Comparison of ENCODE assay signal across 23 mouse cellular contexts in the genomic region with DNA sequence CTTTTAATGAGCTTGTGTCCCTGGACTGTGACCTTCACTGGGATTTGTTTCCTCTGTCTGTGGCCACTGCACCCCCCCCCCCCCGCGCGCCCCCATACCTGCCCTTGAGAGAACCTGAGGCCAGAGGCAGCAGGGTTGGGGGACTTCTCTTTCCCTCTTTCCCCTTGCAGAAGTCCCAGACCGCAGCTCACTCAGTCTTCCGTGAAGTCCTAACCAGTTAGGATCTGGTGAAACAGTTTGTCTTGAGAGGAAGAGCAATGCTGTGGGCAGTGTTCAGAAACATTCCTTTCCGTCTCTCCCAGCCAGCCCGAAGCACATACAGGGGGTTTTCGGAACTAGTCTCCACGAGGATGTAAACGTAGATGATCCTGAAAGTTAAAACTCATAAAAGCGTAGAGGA. TPM values are rescaled to one million over a fixed set of nuclear protein-coding genes. Genes with fewer than 3 reads are reported as not detected.
DNase-seq lines count a peak whose midpoint lies in the region; ATAC-seq and TF ChIP-seq lines count a peak whose summit lies in the region.
"Had no signal": no experiment of that assay in that cellular context is flagged by ENCODE, and none has a peak within 500 bp of the region (broad histone marks: within the 10 kb centered on the region; RNA-seq: fewer than 3 reads in every experiment).

No protein-coding gene starts in this region.

- H3K27me3 ChIP-seq in kidney, adult 2 months (replicated peaks; ENCODE audit: control insufficient read depth, insufficient read depth, low read length) = no peaks in the 10 kb centered on the region
- H3K27me3 ChIP-seq in kidney, embryonic 15.5 days = no peaks in the 10 kb centered on the region
- H3K27me3 ChIP-seq: CH12.LX; embryonic facial prominence, embryonic 15.5 days; heart, embryonic 13.5 days; hindbrain, embryonic 15.5 days had no signal

- H3K27ac ChIP-seq in kidney, adult 2 months (ENCODE audit: insufficient read depth, low read depth, low read length) = peak overlapping the region; percentile 9; the same call in 1 of the 2 replicates
- peak overlapping the region; percentile 48 for H3K27ac ChIP-seq in kidney, embryonic 15.5 days
- H3K27ac ChIP-seq: embryonic facial prominence, embryonic 15.5 days; heart, embryonic 13.5 days; hindbrain, embryonic 15.5 days had no signal

- no peak for DNase-seq in kidney, adult 2 months
- DNase-seq in kidney, adult 8-10 months = no peak
- DNase-seq in ZHBTc4 (ENCODE audit: low read depth, low spot score) = peak; percentile 27
- DNase-seq in kidney, postnatal 14 days = peak; percentile 9
- no peak for DNase-seq in ovary, adult 18-20 months (ENCODE audit: low spot score)
- DNase-seq: adrenal gland, adult 8-10 months; adrenal gland, postnatal 36 days; cerebellum, adult 11 months; cerebellum, adult 8-10 months; cerebellum, postnatal 14 days; embryo, embryonic 11 days; gastrocnemius, postnatal 36 days; heart, adult 11 months; heart, postnatal 36 days had no signal

- WGBS in kidney, adult 2 months = 32% methylated on average over 11 of the region's 11 CpGs
- WGBS in kidney, embryonic 15.5 days = 42% methylated on average over 11 of the region's 11 CpGs

- no peak for TF ChIP-seq POLR2A in kidney, adult 2 months (IDR thresholded peaks at IDR 0.05; ENCODE audit: low read depth, low read length)

- no peak for TF ChIP-seq CTCF in kidney, adult 2 months (conservative IDR thresholded peaks at IDR 0.05; ENCODE audit: insufficient read depth, insufficient read length, low read depth, low read length)

- no peak; the same call in 1 of the 2 replicates for ATAC-seq in kidney, embryonic 15.5 days (replicated peaks; ENCODE audit: low FRiP score)
- ATAC-seq in erythroblast, adult 5-6 weeks (replicated peaks; ENCODE audit: low FRiP score, poor library complexity, severe bottlenecking) = no peak
- ATAC-seq in megakaryocyte progenitor cell, adult 5-6 weeks (replicated peaks; ENCODE audit: poor library complexity) = no peak
- ATAC-seq: forebrain, embryonic 16.5 days; Patski had no signal

- H3K36me3 ChIP-seq in kidney, adult 2 months (ENCODE audit: control insufficient read depth, insufficient read depth, low read length) = no peaks in the 10 kb centered on the region
- H3K36me3 ChIP-seq in kidney, embryonic 15.5 days = no peaks in the 10 kb centered on the region
- H3K36me3 ChIP-seq: embryonic facial prominence, embryonic 15.5 days; heart, embryonic 13.5 days; hindbrain, embryonic 15.5 days had no signal

- no peak overlapping the region for H3K9ac ChIP-seq in kidney, embryonic 15.5 days
- H3K9ac ChIP-seq: embryonic facial prominence, embryonic 15.5 days; heart, embryonic 13.5 days; hindbrain, embryonic 15.5 days had no signal

- no peaks in the 10 kb centered on the region for H3K4me1 ChIP-seq in kidney, adult 2 months (ENCODE audit: control insufficient read depth, insufficient read depth, low read length)
- peaks cover 21% of the 10 kb centered on the region for H3K4me1 ChIP-seq in kidney, embryonic 15.5 days

- H3K4me2 ChIP-seq in kidney, embryonic 15.5 days = peak overlapping the region; percentile 45; the same call in 1 of the 2 replicates
- H3K4me2 ChIP-seq: embryonic facial prominence, embryonic 15.5 days; heart, embryonic 13.5 days; hindbrain, embryonic 15.5 days had no signal

- H3K4me3 ChIP-seq in kidney, adult 2 months (ENCODE audit: insufficient read depth, low read depth, low read length) = peak overlapping the region; percentile 9
- H3K4me3 ChIP-seq in kidney, embryonic 15.5 days (replicated peaks) = no peak overlapping the region; the same call in 1 of the 2 replicates
- H3K4me3 ChIP-seq: embryonic facial prominence, embryonic 15.5 days; heart, embryonic 13.5 days; hindbrain, embryonic 15.5 days had no signal

- H3K9me3 ChIP-seq in kidney, embryonic 15.5 days (replicated peaks) = no peaks in the 10 kb centered on the region
- H3K9me3 ChIP-seq: embryonic facial prominence, embryonic 15.5 days; heart, embryonic 13.5 days; hindbrain, embryonic 15.5 days had no signal

RNA-seq across cellular contexts. Expression of a gene that starts 42.0 kb away (rescaled TPM):
- 20.1 and 27.6 TPM in 2 replicates for polyA plus RNA-seq in kidney, adult 2 months (2012; rRNA removed)
- 5.4 and 6.9 TPM in 2 replicates for polyA plus RNA-seq in kidney, embryonic 15.5 days (2015; fragmentation: Nextera tagmentation; extraction: Ambion mirVana)
- 6.9 and 23.2 TPM in 2 replicates for total RNA-seq in erythroblast, adult 5-6 weeks (2015; ENCODE audit: low replicate concordance)
- total RNA-seq in erythroblast, adult 5-6 weeks (2017; ENCODE audit: low replicate concordance) = 3.1 and 7.5 TPM in 2 replicates
- 27.6 and 28.0 TPM in 2 replicates for total RNA-seq in megakaryocyte progenitor cell, adult 5-6 weeks (2015)
- total RNA-seq in megakaryocyte progenitor cell, adult 5-6 weeks (2017) = 6.7 and 11.0 TPM in 2 replicates

Comparison
In these comparisons a context has a peak if more than half of its experiments do, and no peak if none do; other contexts are left out.
1. DNase-seq: peak in ZHBTc4 (single experiment) and kidney, postnatal 14 days (single experiment); none in kidney, adult 2 months (single experiment), kidney, adult 8-10 months (0 of 2) and ovary, adult 18-20 months (single experiment).